Mouse (Mus musculus): ENCODE results near the gene Pclaf. TPM values are rescaled to one million over a fixed set of nuclear protein-coding genes. Genes with fewer than 3 reads are reported as not detected.

Pclaf gene
- total and polyA plus RNA-seq, 3 experiments, result 177 to 394 (median 229) TPM

DNA sequence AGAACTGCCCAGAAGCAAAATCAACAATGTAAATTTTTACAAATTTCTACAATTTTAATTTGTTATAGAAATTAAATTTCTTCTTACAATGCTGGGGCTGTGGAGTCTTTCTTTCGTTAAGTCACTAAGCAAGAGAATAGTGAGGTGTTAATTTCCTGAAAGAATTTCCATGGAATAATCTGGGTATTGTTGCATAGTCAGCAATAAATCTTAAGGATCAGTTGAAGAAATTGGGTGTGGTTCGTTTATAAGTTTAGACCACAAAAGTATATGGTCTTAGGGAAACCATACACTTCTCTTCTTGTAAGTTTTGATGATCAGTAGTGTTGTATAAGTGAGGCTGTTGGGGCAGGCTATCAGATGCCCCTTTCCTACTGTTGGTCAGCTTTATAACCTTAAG lies 47.5 kb downstream of the Pclaf start:
- Histone ChIP-seq H3K9me3 (replicated peaks; ENCODE audit: low read length) (no peaks in the 10 kb centered on the region), H3K4me1 (ENCODE audit: control insufficient read depth in 1 of 2, insufficient read depth in 2 of 2) (no peaks in the 10 kb centered on the region), H3K36me3 (replicated peaks in 1 of 2; ENCODE audit: control insufficient read depth in 1 of 2, insufficient read depth in 1 of 2, low read length in 1 of 2) (peaks cover 5 to 18% of the 10 kb centered on the region in 2 experiments), H3K4me3 (replicated peaks in 1 of 3; ENCODE audit: low read depth in 2 of 3, low read length in 2 of 3, poor library complexity in 1 of 3) (no peak overlapping the region), H3K9ac (ENCODE audit: insufficient read depth, low read depth) (no peak overlapping the region), H3K79me2 (replicated peaks; ENCODE audit: control insufficient read depth, extremely low read depth, insufficient read depth, poor library complexity, severe bottlenecking) (peaks cover 12% of the 10 kb centered on the region), H3K27ac (ENCODE audit: insufficient read depth, low read depth) (no peak overlapping the region), H3K4me2 (ENCODE audit: insufficient read depth, low read depth, poor library complexity, severe bottlenecking) (no peak overlapping the region), H3K27me3 (replicated peaks) (no peaks in the 10 kb centered on the region)
- no peak for DNase-seq (ENCODE audit: extremely low read depth)
- TF ChIP-seq MAFK (IDR thresholded peaks at IDR 0.05; ENCODE audit: insufficient replicate concordance, low read length) (peak; percentile 70), KAT2A (IDR thresholded peaks at IDR 0.05; ENCODE audit: insufficient replicate concordance, low read length) (no peak), TBP (conservative IDR thresholded peaks at IDR 0.05; ENCODE audit: low read depth, low read length) (no peak)
- dilution Hi-C loops (cut with MboI; ENCODE audit: extremely low pct_ligation_motif_present, extremely low pct_unique_long_range_greater_than_20kb, low sequenced_read_pairs), result no loop called here
- in situ Hi-C loops (cut with MboI; ENCODE audit: low pct_ligation_motif_present, low pct_unique_long_range_greater_than_20kb, low sequenced_read_pairs), result no loop called here

DNA sequence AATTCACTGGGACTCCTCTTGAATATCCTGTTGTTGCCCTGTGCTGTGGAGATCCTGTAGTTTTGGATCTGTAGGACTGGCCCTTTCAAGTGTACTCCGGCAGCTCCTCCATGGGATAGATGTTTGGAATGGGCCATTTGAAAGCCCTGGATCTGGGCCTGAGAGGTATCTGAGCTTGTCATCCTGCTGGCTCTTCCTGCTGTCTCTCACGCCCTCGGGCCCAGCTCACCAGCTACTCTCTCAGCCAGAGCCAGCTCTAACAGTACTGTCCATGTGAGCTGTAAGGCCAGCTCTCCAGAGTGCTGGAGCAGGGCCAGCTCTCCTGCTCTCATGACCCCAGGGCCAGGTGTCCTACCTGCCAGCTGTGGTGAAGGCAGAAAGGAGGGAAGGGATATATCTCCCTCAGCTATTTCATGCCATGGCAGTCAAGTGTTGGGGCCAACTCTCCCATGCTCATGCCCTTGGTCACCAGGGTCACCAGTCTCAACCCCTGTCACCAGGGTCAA lies 61.1 kb downstream of the Pclaf start:
- Histone ChIP-seq H3K4me2 (ENCODE audit: insufficient read depth, low read depth, poor library complexity, severe bottlenecking) (no peak overlapping the region), H3K4me3 (replicated peaks in 1 of 3; ENCODE audit: low read depth in 2 of 3, low read length in 2 of 3, poor library complexity in 1 of 3) (no peak overlapping the region), H3K9ac (ENCODE audit: insufficient read depth, low read depth) (no peak overlapping the region), H3K27me3 (replicated peaks) (no peaks in the 10 kb centered on the region), H3K27ac (ENCODE audit: insufficient read depth, low read depth) (no peak overlapping the region), H3K4me1 (ENCODE audit: control insufficient read depth in 1 of 2, insufficient read depth in 2 of 2) (no peaks in the 10 kb centered on the region; a peak in 1 of 4 replicates), H3K79me2 (replicated peaks; ENCODE audit: control insufficient read depth, extremely low read depth, insufficient read depth, poor library complexity, severe bottlenecking) (no peaks in the 10 kb centered on the region), H3K36me3 (replicated peaks in 1 of 2; ENCODE audit: control insufficient read depth in 1 of 2, insufficient read depth in 1 of 2, low read length in 1 of 2) (peaks cover 15 to 46% of the 10 kb centered on the region in 2 experiments), H3K9me3 (replicated peaks; ENCODE audit: low read length) (no peaks in the 10 kb centered on the region)
- no peak for DNase-seq (ENCODE audit: extremely low read depth)
- in situ Hi-C loops (cut with MboI; ENCODE audit: low pct_ligation_motif_present, low pct_unique_long_range_greater_than_20kb, low sequenced_read_pairs), result no loop called here
- TF ChIP-seq PAX5 (IDR thresholded peaks at IDR 0.05; ENCODE audit: low read length) (no peak), MAX (IDR thresholded peaks at IDR 0.05; ENCODE audit: low read length) (no peak), ZMIZ1 (IDR thresholded peaks at IDR 0.05; ENCODE audit: low read depth, low read length) (no peak), ETS1 (conservative IDR thresholded peaks at IDR 0.05; ENCODE audit: low read depth, low read length) (no peak), POLR2AphosphoS2 (IDR thresholded peaks at IDR 0.05; ENCODE audit: low read depth, low read length) (no peak), KAT2A (IDR thresholded peaks at IDR 0.05; ENCODE audit: insufficient replicate concordance, low read length) (no peak), EP300 (IDR thresholded peaks at IDR 0.05; ENCODE audit: low read length) (no peak), JUN (IDR thresholded peaks at IDR 0.05; ENCODE audit: insufficient read depth, low read depth, low read length) (no peak), SIN3A (IDR thresholded peaks at IDR 0.05; ENCODE audit: low read length) (no peak), POLR2A (IDR thresholded peaks at IDR 0.05; ENCODE audit: low read depth, low read length) (no peak), ELF1 (IDR thresholded peaks at IDR 0.05; ENCODE audit: low read depth, low read length) (no peak), USF1 (IDR thresholded peaks at IDR 0.05; ENCODE audit: low read depth, low read length) (no peak), HCFC1 (IDR thresholded peaks at IDR 0.05; ENCODE audit: low read depth, low read length) (no peak), ZC3H11A (IDR thresholded peaks at IDR 0.05; ENCODE audit: low read depth, low read length) (no peak), E2F4 (IDR thresholded peaks at IDR 0.05; ENCODE audit: insufficient replicate concordance, low read depth, low read length) (no peak), MYC (IDR thresholded peaks at IDR 0.05; ENCODE audit: low read depth, low read length) (no peak), BHLHE40 (IDR thresholded peaks at IDR 0.05; ENCODE audit: low read depth, low read length) (no peak), RAD21 (IDR thresholded peaks at IDR 0.05; ENCODE audit: low read depth, low read length) (no peak), MAFK (IDR thresholded peaks at IDR 0.05; ENCODE audit: insufficient replicate concordance, low read length) (no peak), JUND (conservative IDR thresholded peaks at IDR 0.05; ENCODE audit: low read depth, low read length) (no peak)
- dilution Hi-C loops (cut with MboI; ENCODE audit: extremely low pct_ligation_motif_present, extremely low pct_unique_long_range_greater_than_20kb, low sequenced_read_pairs), result no loop called here

Other genes with a start within 250 kb of the Pclaf start
- 30.2 and 30.9 TPM in 2 replicates for gene Oaz2, start 222.2 kb upstream of the Pclaf start, total RNA-seq (2012; rRNA removed)
- 35.3 and 38.9 TPM in 2 replicates for gene Oaz2, start 222.2 kb upstream of the Pclaf start, total RNA-seq (2014; rRNA removed)
- 55.7 and 61.4 TPM in 2 replicates for gene Oaz2, start 222.2 kb upstream of the Pclaf start, polyA plus RNA-seq (2012; ENCODE audit: insufficient read length, low read depth)
- gene Zfp609, start 62.7 kb upstream of the Pclaf start, total RNA-seq (2012; rRNA removed), result 3.2 and 3.5 TPM in 2 replicates
- gene Zfp609, start 62.7 kb upstream of the Pclaf start, total RNA-seq (2014; rRNA removed), result 1.2 and 1.5 TPM in 2 replicates
- gene Zfp609, start 62.7 kb upstream of the Pclaf start, polyA plus RNA-seq (2012; ENCODE audit: insufficient read length, low read depth), result 14.6 and 15.4 TPM in 2 replicates
- 12.0 and 12.1 TPM in 2 replicates for gene Trip4, start 18.6 kb downstream of the Pclaf start, total RNA-seq (2012; rRNA removed)
- gene Trip4, start 18.6 kb downstream of the Pclaf start, total RNA-seq (2014; rRNA removed), result 14.4 and 14.8 TPM in 2 replicates
- gene Trip4, start 18.6 kb downstream of the Pclaf start, polyA plus RNA-seq (2012; ENCODE audit: insufficient read length, low read depth), result 15.4 and 17.2 TPM in 2 replicates
- 14.4 and 16.0 TPM in 2 replicates for gene Csnk1g1, start 18.7 kb downstream of the Pclaf start, total RNA-seq (2012; rRNA removed)
- 10.7 and 11.7 TPM in 2 replicates for gene Csnk1g1, start 18.7 kb downstream of the Pclaf start, total RNA-seq (2014; rRNA removed)
- 12.3 and 13.8 TPM in 2 replicates for gene Csnk1g1, start 18.7 kb downstream of the Pclaf start, polyA plus RNA-seq (2012; ENCODE audit: insufficient read length, low read depth)
- gene Ppib, start 170.0 kb downstream of the Pclaf start, total RNA-seq (2012; rRNA removed), result 550 and 590 TPM in 2 replicates
- 477 and 507 TPM in 2 replicates for gene Ppib, start 170.0 kb downstream of the Pclaf start, total RNA-seq (2014; rRNA removed)
- gene Ppib, start 170.0 kb downstream of the Pclaf start, polyA plus RNA-seq (2012; ENCODE audit: insufficient read length, low read depth), result 268 and 271 TPM in 2 replicates
- 11.4 and 11.5 TPM in 2 replicates for gene Snx22, start 179.5 kb downstream of the Pclaf start, total RNA-seq (2012; rRNA removed)
- gene Snx22, start 179.5 kb downstream of the Pclaf start, total RNA-seq (2014; rRNA removed), result 0.11 TPM in 1 of 2 replicates, not detected in the other
- 0.25 and 0.39 TPM in 2 replicates for gene Snx22, start 179.5 kb downstream of the Pclaf start, polyA plus RNA-seq (2012; ENCODE audit: insufficient read length, low read depth)
- gene Snx1, start 236.3 kb downstream of the Pclaf start, total RNA-seq (2012; rRNA removed), result 86.4 and 91.4 TPM in 2 replicates
- gene Snx1, start 236.3 kb downstream of the Pclaf start, total RNA-seq (2014; rRNA removed), result 170 and 186 TPM in 2 replicates
- gene Snx1, start 236.3 kb downstream of the Pclaf start, polyA plus RNA-seq (2012; ENCODE audit: insufficient read length, low read depth), result 110 and 114 TPM in 2 replicates
- 144 and 180 TPM in 2 replicates for gene Ciao2a, start 236.4 kb downstream of the Pclaf start, total RNA-seq (2012; rRNA removed)
- 359 and 411 TPM in 2 replicates for gene Ciao2a, start 236.4 kb downstream of the Pclaf start, total RNA-seq (2014; rRNA removed)
- 197 and 246 TPM in 2 replicates for gene Ciao2a, start 236.4 kb downstream of the Pclaf start, polyA plus RNA-seq (2012; ENCODE audit: insufficient read length, low read depth)